Mouse (Mus musculus) gonadal fat pad, adult 2 months (tissue): ENCODE measurements around the gene Gm4559. TPM values are rescaled to one million over a fixed set of nuclear protein-coding genes. Genes with fewer than 3 reads are reported as not detected.
"Not testable (repeated sequence)": the region's sequence is repeated elsewhere in the genome, so short reads cannot be mapped to it uniquely, and the experiment has no call there.

ENCODE experiments used
- DNase-seq: peaks from one replicate; pipeline ENCODE4 v3.0.0-alpha.2; 2012; ENCODE audit warnings: low read depth
- polyA plus RNA-seq: library from polyadenylated mRNA; depleted of rRNA; stranded (reverse); fragments of >200 nt; gene quantifications from 2 replicates; pipeline ENCODE4 v1.2.3, GENCODE M21; 2012; rRNA removed

The Gm4559 gene
- polyA plus RNA-seq, 1 experiment: not detected

- not testable (repeated sequence) for DNase-seq
Measured at GRCm38 (mm10) chr7:142278183-142278582, 4.0 kb upstream of the Gm4559 start.

GRCm38 (mm10) chr7:142258254-142258653 is 15.9 kb downstream of the Gm4559 start, which contains the start of gene Gm2431:
Gm2431 (minus strand) TSS chr7:142258354.
- DNase-seq: not testable (repeated sequence)

- no peak for DNase-seq
Measured at GRCm38 (mm10) chr7:142255517-142255916, 18.6 kb downstream of the Gm4559 start.

GRCm38 (mm10) chr7:142249824-142250223 is 24.3 kb downstream of the Gm4559 start:
- DNase-seq: no peak

- no peak for DNase-seq
Measured at GRCm38 (mm10) chr7:142240978-142241377, 33.2 kb downstream of the Gm4559 start, which contains the start of gene Gm40460. Gm40460 (minus strand) TSS chr7:142241078.

- DNase-seq: no peak
Measured at GRCm38 (mm10) chr7:142231540-142231939, 42.6 kb downstream of the Gm4559 start.

GRCm38 (mm10) chr7:142229871-142230270 is 44.3 kb downstream of the Gm4559 start, which contains the start of gene Krtap5-5:
Krtap5-5 (minus strand) TSS chr7:142229971.
- not testable (repeated sequence) for DNase-seq

GRCm38 (mm10) chr7:142224518-142224917 is 49.6 kb downstream of the Gm4559 start:
- DNase-seq: no peak

Other genes starting within 250 kb of the Gm4559 start
- 50.5 and 54.7 TPM in 2 replicates for gene Mob2, start 213.3 kb downstream of the Gm4559 start, polyA plus RNA-seq
- gene Dusp8, start 178.5 kb downstream of the Gm4559 start, polyA plus RNA-seq: 10.9 and 13.2 TPM in 2 replicates
- gene Gm45618, start 153.6 kb downstream of the Gm4559 start, polyA plus RNA-seq: not detected in 2 replicates
- gene Gm39115, start 138.3 kb downstream of the Gm4559 start, polyA plus RNA-seq: not detected in 2 replicates
- not detected in 2 replicates for gene Gm45337, start 129.8 kb downstream of the Gm4559 start, polyA plus RNA-seq
- not detected in 2 replicates for gene Gm29735, start 117.2 kb downstream of the Gm4559 start, polyA plus RNA-seq
- gene Gm4553, start 108.6 kb downstream of the Gm4559 start, polyA plus RNA-seq: not detected in 2 replicates
- gene Krtap5-2, start 98.4 kb downstream of the Gm4559 start, polyA plus RNA-seq: not detected in 2 replicates
- gene Gm10153, start 84.0 kb downstream of the Gm4559 start, polyA plus RNA-seq: not detected in 2 replicates
- gene Krtap5-3, start 73.0 kb downstream of the Gm4559 start, polyA plus RNA-seq: not detected in 2 replicates
- gene Gm7579, start 62.5 kb downstream of the Gm4559 start, polyA plus RNA-seq: not detected in 2 replicates
- gene Krtap5-5, start 44.4 kb downstream of the Gm4559 start, polyA plus RNA-seq: not detected in 2 replicates
- gene Gm40460, start 33.3 kb downstream of the Gm4559 start, polyA plus RNA-seq: not detected in 2 replicates
- not detected in 2 replicates for gene Gm2431, start 16.0 kb downstream of the Gm4559 start, polyA plus RNA-seq
- gene Krtap5-1, start 22.8 kb upstream of the Gm4559 start, polyA plus RNA-seq: not detected in 2 replicates
- gene Krtap5-4, start 29.2 kb upstream of the Gm4559 start, polyA plus RNA-seq: not detected in 2 replicates
- gene Ifitm10, start 99.4 kb upstream of the Gm4559 start, polyA plus RNA-seq: 4.5 and 5.4 TPM in 2 replicates
- 0.74 and 1.0 TPM in 2 replicates for gene Gm49369, start 108.3 kb upstream of the Gm4559 start, polyA plus RNA-seq
- 1,099 and 1,739 TPM in 2 replicates for gene Ctsd, start 113.7 kb upstream of the Gm4559 start, polyA plus RNA-seq
- gene Syt8, start 160.5 kb upstream of the Gm4559 start, polyA plus RNA-seq: 0.50 and 0.75 TPM in 2 replicates
- 2.0 and 7.1 TPM in 2 replicates for gene Tnni2, start 167.4 kb upstream of the Gm4559 start, polyA plus RNA-seq
- 61.7 and 77.5 TPM in 2 replicates for gene Lsp1, start 186.4 kb upstream of the Gm4559 start, polyA plus RNA-seq
- gene Tnnt3, start 224.5 kb upstream of the Gm4559 start, polyA plus RNA-seq: 0.65 and 2.2 TPM in 2 replicates